Mouse (Mus musculus): ENCODE measurements around the gene Pde4d.

The Pde4d gene

GRCm38 (mm10) chr13:109068258-109069219, 618.8 kb downstream of the Pde4d start:
- no peak for DNase-seq

GRCm38 (mm10) chr13:109073371-109073770, 623.6 kb downstream of the Pde4d start:
- no peak for DNase-seq

- no peak for DNase-seq
Measured at GRCm38 (mm10) chr13:109074078-109074477, 624.3 kb downstream of the Pde4d start.

GRCm38 (mm10) chr13:109092654-109093053, 642.9 kb downstream of the Pde4d start:
- DNase-seq, result no peak

GRCm38 (mm10) chr13:109096654-109097053, 646.9 kb downstream of the Pde4d start:
- no peak for DNase-seq

GRCm38 (mm10) chr13:109116004-109116341, 666.2 kb downstream of the Pde4d start:
- no peak for DNase-seq

GRCm38 (mm10) chr13:109116342-109117201, 666.8 kb downstream of the Pde4d start:
- DNase-seq, result peak in 1 of 2 experiments; percentile 1

GRCm38 (mm10) chr13:109117210-109117791, 667.6 kb downstream of the Pde4d start:
- DNase-seq, result no peak

- no peak for DNase-seq
Measured at GRCm38 (mm10) chr13:109118296-109118800, 668.6 kb downstream of the Pde4d start.

GRCm38 (mm10) chr13:109121867-109122266, 672.1 kb downstream of the Pde4d start:
- no peak for DNase-seq

- no peak for DNase-seq
Measured at GRCm38 (mm10) chr13:109136405-109136804, 686.7 kb downstream of the Pde4d start.

- no peak for DNase-seq
Measured at GRCm38 (mm10) chr13:109158703-109159102, 709.0 kb downstream of the Pde4d start.

GRCm38 (mm10) chr13:109168556-109169334, 719.0 kb downstream of the Pde4d start:
- no peak for DNase-seq

- DNase-seq, result no peak
Measured at GRCm38 (mm10) chr13:109169335-109169606, 719.5 kb downstream of the Pde4d start.

GRCm38 (mm10) chr13:109171688-109172087, 721.9 kb downstream of the Pde4d start:
- no peak for DNase-seq

GRCm38 (mm10) chr13:109175281-109175680, 725.5 kb downstream of the Pde4d start:
- DNase-seq, result no peak

GRCm38 (mm10) chr13:109175852-109176621, 726.3 kb downstream of the Pde4d start:
- no peak for DNase-seq

- no peak for DNase-seq
Measured at GRCm38 (mm10) chr13:109181363-109181762, 731.6 kb downstream of the Pde4d start.

- DNase-seq, result no peak
Measured at GRCm38 (mm10) chr13:109190652-109191051, 740.9 kb downstream of the Pde4d start.

GRCm38 (mm10) chr13:109191176-109191575, 741.4 kb downstream of the Pde4d start:
- DNase-seq, result no peak

- no peak for DNase-seq
Measured at GRCm38 (mm10) chr13:109205541-109205940, 755.8 kb downstream of the Pde4d start.

- DNase-seq, result no peak
Measured at GRCm38 (mm10) chr13:109208607-109209006, 758.9 kb downstream of the Pde4d start.
